Mouse (Mus musculus): ENCODE results near the gene Gm36079.
"Not testable (repeated sequence)": the region's sequence is repeated elsewhere in the genome, so short reads cannot be mapped to it uniquely, and the experiment has no call there.

The Gm36079 gene

DNA sequence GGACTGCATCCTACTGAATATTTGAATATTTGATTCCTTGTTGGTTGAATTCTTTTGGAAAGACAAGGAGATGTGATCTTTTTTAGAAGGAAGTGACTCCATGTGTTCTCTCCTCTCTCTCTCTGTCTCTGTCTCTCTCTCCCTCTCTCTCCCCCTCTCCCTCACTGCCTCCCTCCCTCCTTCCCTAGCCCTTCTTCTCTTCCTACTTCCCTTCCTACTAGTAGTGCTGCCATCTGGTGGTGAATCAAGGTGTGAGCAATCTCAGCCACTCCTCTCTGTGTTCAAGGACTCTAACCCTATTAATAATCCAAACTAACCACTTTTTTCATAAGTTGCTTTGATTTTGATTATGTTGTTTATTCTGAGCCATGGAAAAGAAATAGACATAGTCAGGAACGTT is 5.3 kb downstream of the Gm36079 start:
- not testable (repeated sequence) for DNase-seq (ENCODE audit: low read depth, low spot score)

DNA sequence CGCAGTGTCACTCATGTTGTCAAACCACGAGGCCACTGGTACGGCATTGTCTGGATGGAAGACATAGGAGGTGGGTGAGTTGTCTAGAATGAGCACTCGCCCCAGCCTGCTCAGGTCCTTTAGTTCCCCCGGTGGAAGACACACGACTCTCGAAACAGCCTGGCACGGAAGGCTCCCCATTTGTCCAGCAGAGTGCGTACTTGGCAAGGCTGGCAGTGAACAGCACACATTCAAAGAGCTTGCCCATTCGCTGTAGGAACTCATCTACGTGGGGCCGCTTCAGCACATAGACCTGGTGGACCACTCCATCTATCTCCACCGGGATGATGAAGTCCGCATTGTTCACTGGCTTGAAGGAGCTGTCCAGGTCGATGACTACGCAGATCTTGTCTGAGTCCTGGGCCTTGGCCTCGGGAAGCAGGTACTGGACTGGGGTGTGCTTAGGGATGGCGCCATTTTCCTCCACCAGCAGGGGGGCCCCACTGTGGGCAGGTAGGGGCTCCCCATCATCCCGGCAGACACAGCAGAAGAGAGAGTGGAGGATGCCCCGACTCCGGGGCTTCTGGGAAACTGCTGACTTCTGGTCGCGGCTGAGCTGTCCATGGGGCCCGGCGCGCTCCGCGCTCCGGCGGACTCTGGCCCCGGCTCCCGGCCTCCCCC is 11.3 kb downstream of the Gm36079 start:
- DNase-seq (ENCODE audit: low read depth, low spot score) = not testable (repeated sequence)

DNA sequence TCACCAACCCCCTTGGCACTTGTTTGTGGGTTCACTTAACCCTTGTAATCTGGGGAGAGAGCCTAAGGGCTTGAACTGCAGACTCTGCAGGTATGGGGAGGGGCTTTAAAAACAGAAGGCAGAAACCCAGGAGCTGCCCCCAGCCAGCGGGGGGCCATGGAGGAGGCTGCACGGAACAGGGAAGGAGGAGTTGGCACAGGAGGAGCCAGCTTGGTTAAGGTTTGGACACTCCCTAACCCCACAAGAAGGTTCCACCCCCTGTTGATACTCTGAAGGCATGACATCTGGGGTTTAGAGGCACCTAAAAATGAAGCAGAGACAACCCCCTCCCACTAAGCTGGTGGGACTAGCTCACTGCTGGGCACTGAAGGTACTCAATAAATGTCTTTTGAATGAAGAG is 12.8 kb downstream of the Gm36079 start:
- not testable (repeated sequence) for DNase-seq (ENCODE audit: low read depth, low spot score)

DNA sequence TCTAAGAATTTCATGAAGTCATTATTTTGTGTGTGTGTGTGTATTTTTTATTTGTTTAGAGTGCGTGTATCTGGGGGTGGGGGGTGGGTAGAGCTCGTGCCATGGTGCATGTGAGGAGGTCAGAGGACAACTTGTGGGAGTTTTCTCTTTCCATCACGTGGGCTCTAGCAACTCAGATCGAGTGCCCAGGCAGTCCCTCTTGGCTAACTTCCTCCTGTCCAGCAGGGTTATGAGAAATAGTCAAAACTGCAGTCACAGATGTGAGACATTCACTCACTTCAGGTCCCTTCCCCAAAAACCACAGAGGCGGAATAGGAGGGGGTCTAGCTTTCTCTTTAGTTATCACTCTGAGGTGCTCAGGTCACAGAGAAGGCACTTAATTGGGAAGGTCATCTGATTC is 13.3 kb downstream of the Gm36079 start:
- not testable (repeated sequence) for DNase-seq (ENCODE audit: low read depth, low spot score)

DNA sequence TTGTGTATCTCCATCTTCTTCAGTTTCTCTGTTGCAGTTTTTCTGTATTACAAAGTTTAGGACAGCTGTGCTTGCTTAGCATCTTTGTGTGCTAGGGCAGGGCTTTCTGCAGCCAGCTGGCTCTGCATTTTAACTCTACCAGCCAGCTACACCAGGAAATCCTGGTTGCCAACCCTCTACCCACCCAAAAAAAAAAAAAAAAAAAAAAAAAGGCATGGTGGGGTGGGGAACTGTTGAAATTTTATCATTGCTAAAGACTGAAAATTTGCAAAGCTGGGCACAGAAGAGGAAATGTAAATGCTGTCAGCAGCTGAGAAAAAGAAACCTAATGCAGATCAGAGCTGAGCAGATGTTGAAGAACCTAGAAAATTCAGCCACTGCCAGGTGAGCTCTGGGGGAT is 16.7 kb downstream of the Gm36079 start:
- not testable (repeated sequence) for DNase-seq (ENCODE audit: low read depth, low spot score)

DNA sequence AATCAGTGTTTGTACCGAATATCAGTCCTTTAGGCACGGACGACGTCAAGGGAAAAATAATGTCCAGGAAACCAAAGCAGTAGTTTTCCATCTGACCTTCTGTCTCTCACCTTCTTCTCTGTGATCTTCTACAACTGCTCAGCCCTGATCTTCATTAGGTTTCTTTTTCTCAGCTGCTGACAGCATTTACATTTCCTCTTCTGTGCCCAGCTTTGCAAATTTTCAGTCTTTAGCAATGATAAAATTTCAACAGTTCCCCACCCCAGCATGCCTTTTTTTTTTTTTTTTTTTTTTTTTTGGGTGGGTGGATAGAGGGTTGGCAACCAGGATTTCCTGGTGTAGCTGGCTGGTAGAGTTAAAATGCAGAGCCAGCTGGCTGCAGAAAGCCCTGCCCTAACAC is 27.6 kb downstream of the Gm36079 start:
- DNase-seq (ENCODE audit: low read depth, low spot score) = not testable (repeated sequence)

DNA sequence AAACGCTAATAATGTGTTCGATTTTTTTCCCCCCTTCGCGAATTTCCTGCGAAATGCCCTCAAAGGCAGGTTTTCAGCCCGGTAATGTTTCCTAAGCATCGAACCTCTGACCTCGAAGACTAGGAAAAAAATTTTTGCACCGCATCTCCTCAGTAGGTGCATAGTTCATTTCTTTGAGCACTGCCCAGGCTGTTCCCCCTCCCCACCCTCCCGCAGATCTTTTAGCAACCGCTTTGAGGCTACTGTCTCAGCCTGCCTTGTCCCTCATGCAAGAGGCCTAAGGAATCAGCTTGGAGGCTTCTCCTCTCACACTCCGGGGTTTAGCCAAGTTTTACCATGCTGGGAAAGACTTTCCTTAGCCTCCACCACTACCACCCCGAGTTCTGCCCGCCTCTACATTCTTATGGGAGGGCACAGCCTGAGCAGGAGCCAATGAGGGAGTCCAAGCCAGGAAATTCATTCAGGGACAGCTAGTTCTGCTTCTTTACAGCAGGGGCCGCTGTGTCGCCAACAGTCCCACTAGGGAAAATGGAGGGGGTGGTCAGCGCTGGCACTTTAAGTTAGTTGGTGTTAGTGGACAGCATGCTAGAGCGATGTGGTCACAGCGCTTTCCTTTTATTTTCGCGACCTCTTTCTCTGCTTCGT is 28.2 kb downstream of the Gm36079 start:
- not testable (repeated sequence) for DNase-seq (ENCODE audit: low read depth, low spot score)

DNA sequence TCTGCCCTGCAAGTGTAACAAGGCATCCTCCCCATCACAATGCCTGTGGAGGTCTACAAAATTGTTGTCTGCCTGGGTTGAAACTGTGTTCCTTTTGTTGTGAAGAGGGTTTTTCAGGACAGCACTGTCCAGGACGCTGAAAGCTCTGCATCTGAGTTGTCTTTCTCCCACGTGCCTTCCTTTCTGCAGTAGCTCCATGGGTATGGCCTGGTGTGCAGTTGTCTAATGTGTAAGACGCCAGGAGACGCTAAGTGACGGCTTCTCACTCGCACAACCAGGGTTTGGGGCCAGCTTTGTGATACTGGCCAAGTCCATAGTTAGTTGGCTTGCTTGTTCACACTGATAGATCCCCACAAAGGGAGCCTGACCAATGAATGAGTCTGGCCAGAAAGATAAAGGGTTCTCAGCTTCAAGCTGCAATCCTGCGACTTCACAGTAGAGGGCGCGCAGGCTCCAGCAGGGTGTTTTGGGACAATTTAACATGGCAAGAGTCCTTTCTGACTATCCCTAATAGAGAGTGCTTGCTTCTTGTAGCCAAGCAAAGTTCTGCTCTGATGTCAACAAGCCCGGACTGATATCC is 34.8 kb downstream of the Gm36079 start:
- DNase-seq (ENCODE audit: low read depth, low spot score) = not testable (repeated sequence)

DNA sequence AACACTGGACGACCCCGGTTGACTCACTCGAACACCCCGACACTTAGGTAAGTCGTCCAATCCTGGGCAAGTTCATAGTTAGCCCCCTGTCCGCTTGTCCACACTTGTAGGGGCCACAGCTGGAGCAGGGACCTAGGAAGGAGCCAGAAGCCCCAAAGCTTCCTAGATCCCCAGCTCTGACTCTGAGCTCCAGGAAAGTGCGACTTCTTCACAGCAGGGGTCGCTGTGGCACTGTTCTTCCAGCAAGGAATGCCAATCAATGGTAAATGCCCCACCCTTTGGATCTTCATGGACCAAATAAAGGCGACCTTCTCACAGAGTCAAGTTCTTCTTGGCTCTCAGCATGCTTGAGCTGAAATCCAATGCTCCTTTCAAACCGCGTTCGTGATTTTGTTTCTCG is 35.5 kb downstream of the Gm36079 start:
- DNase-seq (ENCODE audit: low read depth, low spot score) = not testable (repeated sequence)

Measured in skeletal muscle tissue, adult 2 months (tissue).